Mouse (Mus musculus): Measurements from ENCODE around the gene Tnfsf10. TPM values are rescaled to one million over a fixed set of nuclear protein-coding genes. Genes with fewer than 3 reads are reported as not detected.

The Tnfsf10 gene
- polyA plus RNA-seq, 1 experiment: 0.12 TPM

DNA sequence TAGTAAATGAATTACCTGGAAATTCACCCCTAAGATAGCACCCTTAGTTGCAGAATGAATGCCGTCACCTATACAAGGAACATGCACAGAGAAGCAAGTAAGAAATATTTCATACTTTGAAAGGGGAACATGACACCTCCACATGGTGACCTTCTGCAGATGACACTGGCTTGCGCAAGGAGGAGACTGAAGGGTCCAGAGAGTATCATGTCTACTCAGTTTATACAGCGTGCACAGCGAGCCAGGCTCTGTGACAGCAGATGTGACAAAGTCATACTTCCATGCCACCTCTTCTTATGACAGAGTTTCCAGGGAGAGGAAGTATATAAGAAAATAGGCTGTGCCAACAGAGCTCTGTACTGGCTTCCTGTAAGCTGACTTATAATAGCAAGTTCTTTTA lies 5.4 kb upstream of the Tnfsf10 start:
- no peak for DNase-seq (ENCODE audit: low read depth)
- no peak for TF ChIP-seq CTCF (IDR thresholded peaks at IDR 0.05; ENCODE audit: borderline replicate concordance, extremely low read depth, insufficient read depth, insufficient read length)

DNA sequence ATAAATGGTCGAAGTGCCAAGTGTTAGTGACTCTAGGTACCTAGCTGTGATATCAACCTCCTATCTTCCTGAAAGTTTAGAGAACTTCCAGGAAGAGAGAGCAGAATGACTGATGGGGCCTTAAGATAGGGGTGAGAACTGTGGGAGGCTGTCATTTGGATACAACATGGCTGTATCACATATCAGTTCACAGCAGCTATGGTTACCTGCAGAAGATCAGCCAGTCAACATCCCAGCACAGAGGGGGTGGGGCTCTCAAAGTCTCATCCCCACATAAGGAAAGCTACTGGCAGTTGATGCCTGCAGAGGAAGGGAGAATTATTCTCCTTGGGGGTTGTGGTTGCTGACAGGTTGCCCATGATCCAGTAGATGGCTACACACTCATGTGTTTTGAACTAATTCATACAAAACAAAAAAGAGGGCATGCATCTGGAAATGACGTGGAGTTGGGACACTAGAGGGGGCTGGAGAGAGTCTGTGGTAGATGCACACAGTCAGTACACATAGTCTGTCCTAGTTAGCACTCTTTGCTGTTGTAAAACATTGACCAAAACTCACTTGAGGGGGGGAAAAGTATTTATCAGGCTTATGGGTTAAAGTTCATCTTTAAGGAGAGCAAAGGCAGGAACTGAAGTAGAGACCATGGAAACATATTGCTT lies 2.2 kb upstream of the Tnfsf10 start:
- DNase-seq (ENCODE audit: low read depth): no peak
- TF ChIP-seq POLR2A (IDR thresholded peaks at IDR 0.05; ENCODE audit: borderline replicate concordance, extremely low read depth, insufficient read depth, insufficient read length, poor library complexity, severe bottlenecking): no peak
- no peak for TF ChIP-seq CTCF (IDR thresholded peaks at IDR 0.05; ENCODE audit: borderline replicate concordance, extremely low read depth, insufficient read depth, insufficient read length)

- no peak for TF ChIP-seq CTCF (IDR thresholded peaks at IDR 0.05; ENCODE audit: borderline replicate concordance, extremely low read depth, insufficient read depth, insufficient read length)
- TF ChIP-seq POLR2A (IDR thresholded peaks at IDR 0.05; ENCODE audit: borderline replicate concordance, extremely low read depth, insufficient read depth, insufficient read length, poor library complexity, severe bottlenecking): no peak
- peak; percentile 38 for DNase-seq (ENCODE audit: low read depth)
Measured at GRCm38 (mm10) chr3:27317288-27318024, 628 bp downstream of the Tnfsf10 start.

DNA sequence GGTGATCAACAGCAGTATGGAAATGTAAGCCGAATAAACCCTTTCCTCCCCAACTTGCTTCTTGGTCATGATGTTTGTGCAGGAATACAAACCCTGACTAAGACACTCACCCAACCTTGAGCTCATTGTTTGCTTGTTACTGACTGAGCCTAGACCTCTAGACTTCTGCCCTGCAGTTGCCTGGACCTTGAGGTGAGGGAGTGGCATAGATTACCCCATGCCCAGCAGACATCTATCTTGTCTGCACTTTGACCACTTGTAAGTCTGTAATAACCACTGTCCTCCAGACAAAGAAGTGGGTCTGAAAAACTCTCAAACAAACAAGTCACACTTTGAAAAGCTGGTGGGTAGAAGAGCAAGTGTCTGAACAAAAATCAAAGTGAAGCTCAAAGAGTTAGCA lies 2.8 kb downstream of the Tnfsf10 start:
- TF ChIP-seq CTCF (IDR thresholded peaks at IDR 0.05; ENCODE audit: borderline replicate concordance, extremely low read depth, insufficient read depth, insufficient read length) (no peak), POLR2A (IDR thresholded peaks at IDR 0.05; ENCODE audit: borderline replicate concordance, extremely low read depth, insufficient read depth, insufficient read length, poor library complexity, severe bottlenecking) (no peak)
- DNase-seq (ENCODE audit: low read depth): no peak

GRCm38 (mm10) chr3:27320613-27321495 lies 4.0 kb downstream of the Tnfsf10 start:
- no peak for TF ChIP-seq POLR2A (IDR thresholded peaks at IDR 0.05; ENCODE audit: borderline replicate concordance, extremely low read depth, insufficient read depth, insufficient read length, poor library complexity, severe bottlenecking)
- TF ChIP-seq CTCF (IDR thresholded peaks at IDR 0.05; ENCODE audit: borderline replicate concordance, extremely low read depth, insufficient read depth, insufficient read length): no peak
- no peak for DNase-seq (ENCODE audit: low read depth)

GRCm38 (mm10) chr3:27322591-27322990 lies 5.8 kb downstream of the Tnfsf10 start:
- no peak for TF ChIP-seq CTCF (IDR thresholded peaks at IDR 0.05; ENCODE audit: borderline replicate concordance, extremely low read depth, insufficient read depth, insufficient read length)
- DNase-seq (ENCODE audit: low read depth): no peak

- DNase-seq (ENCODE audit: low read depth): no peak
- TF ChIP-seq POLR2A (IDR thresholded peaks at IDR 0.05; ENCODE audit: borderline replicate concordance, extremely low read depth, insufficient read depth, insufficient read length, poor library complexity, severe bottlenecking) (no peak), CTCF (IDR thresholded peaks at IDR 0.05; ENCODE audit: borderline replicate concordance, extremely low read depth, insufficient read depth, insufficient read length) (no peak)
Measured at GRCm38 (mm10) chr3:27323551-27323950, 6.7 kb downstream of the Tnfsf10 start.

GRCm38 (mm10) chr3:27326633-27327191 lies 9.9 kb downstream of the Tnfsf10 start:
- TF ChIP-seq POLR2A (IDR thresholded peaks at IDR 0.05; ENCODE audit: borderline replicate concordance, extremely low read depth, insufficient read depth, insufficient read length, poor library complexity, severe bottlenecking): no peak
- no peak for TF ChIP-seq CTCF (IDR thresholded peaks at IDR 0.05; ENCODE audit: borderline replicate concordance, extremely low read depth, insufficient read depth, insufficient read length)
- DNase-seq (ENCODE audit: low read depth): no peak

GRCm38 (mm10) chr3:27330706-27331105 lies 13.9 kb downstream of the Tnfsf10 start:
- TF ChIP-seq POLR2A (IDR thresholded peaks at IDR 0.05; ENCODE audit: borderline replicate concordance, extremely low read depth, insufficient read depth, insufficient read length, poor library complexity, severe bottlenecking): no peak
- TF ChIP-seq CTCF (IDR thresholded peaks at IDR 0.05; ENCODE audit: borderline replicate concordance, extremely low read depth, insufficient read depth, insufficient read length): no peak

GRCm38 (mm10) chr3:27338437-27338836 lies 21.6 kb downstream of the Tnfsf10 start:
- peak; percentile 74 for DNase-seq (ENCODE audit: low read depth)
- TF ChIP-seq POLR2A (IDR thresholded peaks at IDR 0.05; ENCODE audit: borderline replicate concordance, extremely low read depth, insufficient read depth, insufficient read length, poor library complexity, severe bottlenecking) (no peak), CTCF (IDR thresholded peaks at IDR 0.05; ENCODE audit: borderline replicate concordance, extremely low read depth, insufficient read depth, insufficient read length) (peak; percentile 18; the same call in 1 of the 2 replicates)

More at GRCm38 (mm10) chr3:27330706-27331105, 13.9 kb downstream of the Tnfsf10 start:
- DNase-seq (ENCODE audit: low read depth): no peak

- DNase-seq (ENCODE audit: low read depth): no peak
- TF ChIP-seq POLR2A (IDR thresholded peaks at IDR 0.05; ENCODE audit: borderline replicate concordance, extremely low read depth, insufficient read depth, insufficient read length, poor library complexity, severe bottlenecking): no peak
Measured at GRCm38 (mm10) chr3:27338887-27339286, 22.1 kb downstream of the Tnfsf10 start.
